Mouse (Mus musculus): ENCODE results near the gene Poln.

The Poln gene

DNA sequence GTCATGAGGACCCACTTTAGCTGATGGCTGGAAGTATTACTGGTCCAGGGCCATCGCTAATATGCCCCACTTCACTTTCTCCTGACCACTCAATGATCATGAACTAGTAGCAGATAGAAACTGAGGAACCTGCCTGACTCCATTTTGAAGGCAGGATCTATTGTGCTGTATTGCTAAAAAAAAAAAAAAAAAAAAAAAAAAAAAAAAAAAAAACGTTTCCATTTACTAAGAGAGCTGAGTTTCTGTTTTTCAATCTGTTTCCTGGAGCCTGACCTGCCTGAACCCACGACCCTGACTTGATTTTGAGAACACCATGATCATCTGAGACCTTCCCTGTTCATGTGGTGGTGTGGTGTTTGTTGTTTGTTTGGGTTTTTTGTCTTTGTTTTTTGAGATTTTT, 193.0 kb downstream of the Poln start:
- DNase-seq = no peak

DNA sequence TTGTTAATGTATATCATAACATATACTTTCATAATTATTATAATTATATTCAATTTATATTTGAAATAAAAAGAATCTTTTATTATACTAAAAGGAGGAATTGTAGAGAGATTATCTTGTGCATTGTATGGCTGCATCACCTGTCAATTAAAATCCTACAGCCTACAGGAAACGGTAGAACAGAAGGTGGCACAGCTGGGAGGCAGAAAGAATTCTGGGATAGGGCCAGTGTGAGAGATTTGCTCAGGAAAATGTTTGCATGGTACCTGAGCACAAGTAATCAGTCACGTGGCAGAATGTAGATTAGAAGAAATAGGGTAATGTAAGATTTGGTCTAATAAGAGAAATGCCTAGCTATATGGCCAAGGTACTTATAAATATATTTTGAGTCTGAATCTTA, 194.5 kb downstream of the Poln start:
- no peak for DNase-seq

DNA sequence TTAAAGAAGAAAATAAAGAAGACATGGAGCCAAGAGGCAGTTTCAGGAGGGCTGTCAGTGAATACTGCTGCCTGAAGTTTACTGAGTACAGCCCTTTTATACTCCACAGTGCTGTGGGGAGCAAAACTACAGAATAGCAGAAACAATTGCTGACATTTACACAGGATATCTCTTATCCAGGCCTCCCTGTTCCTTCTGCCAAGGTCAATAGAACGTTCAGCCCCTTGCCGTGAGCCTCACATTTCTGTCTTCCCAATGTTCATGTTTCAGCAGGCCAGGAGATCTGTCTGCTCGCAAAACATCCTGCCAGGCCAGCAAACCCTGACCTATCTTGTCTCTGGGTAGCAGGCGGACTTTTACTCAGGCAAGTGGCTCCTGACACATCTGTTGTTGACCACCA, 209.9 kb downstream of the Poln start:
- DNase-seq = no peak

Data from B cell, adult 2 months (primary cell).